ENCODE assay signal across 26 mouse cellular contexts in the genomic region with DNA sequence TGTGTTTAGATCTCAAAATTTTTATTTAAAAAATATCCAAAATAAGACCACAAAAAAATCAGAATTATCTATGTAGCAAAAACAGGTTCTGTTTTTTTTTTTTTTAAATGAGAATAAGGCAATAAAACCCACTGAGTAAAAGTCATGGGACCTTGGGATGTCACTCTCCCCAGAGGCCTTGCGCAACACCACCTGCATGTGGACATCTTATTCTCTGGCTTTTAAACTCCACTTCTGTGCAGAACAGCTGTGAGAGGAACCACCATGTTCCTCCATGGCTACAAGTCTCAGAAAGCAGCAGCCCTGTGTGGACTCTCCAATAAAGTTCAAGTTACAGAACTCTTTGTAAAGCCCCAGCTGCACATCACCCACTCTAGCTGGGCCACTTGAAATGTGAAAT.
"Had no signal": no experiment of that assay in that cellular context is flagged by ENCODE, and none has a peak within 500 bp of the region (broad histone marks: within the 10 kb centered on the region; RNA-seq: fewer than 3 reads in every experiment).

No protein-coding gene starts in this region.

- H3K9ac ChIP-seq: heart, embryonic 13.5 days; heart, embryonic 15.5 days; hindbrain, embryonic 13.5 days; intestine, embryonic 15.5 days; limb, embryonic 12.5 days; liver, embryonic 13.5 days had no signal

- H3K4me2 ChIP-seq: heart, embryonic 11.5 days; heart, embryonic 13.5 days; heart, embryonic 15.5 days; hindbrain, embryonic 13.5 days; intestine, embryonic 15.5 days; limb, embryonic 12.5 days; liver, embryonic 11.5 days; liver, embryonic 13.5 days had no signal

- ATAC-seq: hindbrain, embryonic 16.5 days; inflammation-experienced regulatory T-cells, adult 6 months; intestine, embryonic 15.5 days; intestine, postnatal 0 days had no signal

- H3K27me3 ChIP-seq: heart, embryonic 13.5 days; heart, embryonic 15.5 days; hindbrain, embryonic 13.5 days; intestine, embryonic 15.5 days; limb, embryonic 12.5 days; liver, embryonic 13.5 days had no signal

- DNase-seq: gastrocnemius, adult 2 months; gastrocnemius, postnatal 10 days; gastrocnemius, postnatal 25 days; heart, adult 11 months; heart, adult 2 months; heart, postnatal 14 days; heart, postnatal 36 days; kidney, adult 18-20 months; kidney, adult 8-10 months; kidney, postnatal 10 days; kidney, postnatal 4 days; liver; liver, embryonic 13.5 days had no signal

- H3K9me3 ChIP-seq: heart, embryonic 13.5 days; heart, embryonic 15.5 days; hindbrain, embryonic 13.5 days; intestine, embryonic 15.5 days; limb, embryonic 10.5 days; limb, embryonic 12.5 days; liver, embryonic 13.5 days had no signal

- H3K4me3 ChIP-seq: gastrocnemius, adult 2 months; heart, adult 2 months; heart, embryonic 13.5 days; heart, embryonic 15.5 days; hindbrain, embryonic 13.5 days; intestine, embryonic 15.5 days; layer of hippocampus, adult 2 months; left cerebral cortex, adult 2 months; limb, embryonic 10.5 days; limb, embryonic 12.5 days; liver, embryonic 13.5 days had no signal

- H3K4me1 ChIP-seq: heart, embryonic 13.5 days; heart, embryonic 15.5 days; hindbrain, embryonic 13.5 days; intestine, embryonic 15.5 days; limb, embryonic 10.5 days; limb, embryonic 12.5 days; liver, embryonic 13.5 days had no signal

- H3K36me3 ChIP-seq: heart, embryonic 13.5 days; heart, embryonic 15.5 days; hindbrain, embryonic 13.5 days; intestine, embryonic 15.5 days; limb, embryonic 10.5 days; limb, embryonic 12.5 days; liver, embryonic 13.5 days had no signal

- H3K27ac ChIP-seq: gastrocnemius, adult 2 months; heart, adult 2 months; heart, embryonic 13.5 days; heart, embryonic 15.5 days; hindbrain, embryonic 13.5 days; intestine, embryonic 15.5 days; layer of hippocampus, adult 2 months; left cerebral cortex, adult 2 months; limb, embryonic 10.5 days; limb, embryonic 12.5 days; liver, embryonic 13.5 days had no signal
